9 mouse cellular contexts compared by ENCODE assay signal in the genomic region with DNA sequence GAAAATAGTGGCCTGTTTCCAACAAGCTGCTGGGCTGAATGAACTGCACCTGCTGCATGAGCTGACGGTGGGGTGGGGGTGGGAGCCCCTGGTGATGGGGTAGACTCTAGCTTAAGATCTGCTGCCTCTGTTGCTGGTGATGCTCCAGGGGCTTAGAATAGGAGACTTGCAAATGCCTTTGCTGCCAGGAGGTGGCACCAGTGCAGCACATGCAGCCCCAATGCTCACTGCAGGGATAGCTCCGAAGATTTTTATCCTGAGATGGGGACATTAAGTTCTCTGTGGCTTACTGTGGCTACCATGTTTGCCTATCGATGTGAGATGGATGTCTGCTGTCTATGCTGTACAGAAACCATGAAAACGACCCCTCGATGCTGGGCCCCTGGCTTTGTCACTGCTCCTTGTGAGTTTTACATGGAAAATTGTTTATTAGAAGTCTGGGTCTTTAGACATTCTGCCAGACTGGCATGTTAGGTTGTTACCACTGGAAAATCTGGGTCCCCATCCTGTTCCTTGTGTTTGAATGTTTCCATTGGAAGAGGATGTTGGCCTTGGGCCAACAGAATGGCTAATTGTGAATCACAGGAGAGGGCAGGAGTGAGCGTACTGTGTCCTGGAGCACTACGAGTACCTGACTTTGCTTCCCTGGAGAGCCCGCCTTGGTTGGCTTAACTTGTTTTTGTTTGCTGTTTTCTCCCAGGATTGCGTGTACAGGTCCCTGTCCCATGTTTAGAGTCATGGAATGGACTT.
DNase-seq lines count a peak whose midpoint lies in the region; ATAC-seq and TF ChIP-seq lines count a peak whose summit lies in the region.
"Had no signal": no experiment of that assay in that cellular context is flagged by ENCODE, and none has a peak within 500 bp of the region (broad histone marks: within the 10 kb centered on the region; RNA-seq: fewer than 3 reads in every experiment).

No protein-coding gene starts in this region.

- no peak for ATAC-seq in heart, embryonic 12.5 days (ENCODE audit: insufficient number of reproducible peaks, low FRiP score)
- ATAC-seq in embryonic facial prominence, embryonic 11.5 days (replicated peaks; ENCODE audit: insufficient number of reproducible peaks, low FRiP score, low TSS enrichment, low read depth): no peak
- peak; percentile 62; the same call in 1 of the 2 replicates for ATAC-seq in hindbrain, embryonic 12.5 days (ENCODE audit: low FRiP score)
- ATAC-seq in neural tube, embryonic 11.5 days (ENCODE audit: insufficient read depth, low FRiP score, low TSS enrichment): no peak

- no peak overlapping the region for H3K4me3 ChIP-seq in heart, adult 2 months
- no peak overlapping the region for H3K4me3 ChIP-seq in heart, embryonic 12.5 days
- no peak overlapping the region for H3K4me3 ChIP-seq in embryonic facial prominence, embryonic 11.5 days (ENCODE audit: low read depth, low read length)
- no peak overlapping the region for H3K4me3 ChIP-seq in hindbrain, embryonic 12.5 days
- H3K4me3 ChIP-seq in neural tube, embryonic 11.5 days (ENCODE audit: low read depth, low read length): no peak overlapping the region
- H3K4me3 ChIP-seq: liver, embryonic 13.5 days had no signal

- peak in 1 of 2 experiments; percentile 45 for DNase-seq in heart, adult 2 months
- peak; percentile 41 for DNase-seq in R1 (ENCODE audit: low read depth, low spot score)
- DNase-seq in embryonic facial prominence, embryonic 11.5 days (ENCODE audit: low spot score): peak; percentile 56
- DNase-seq in left cerebral cortex, postnatal 10 days (ENCODE audit: extremely low spot score in 1 of 2, low spot score in 2 of 2): peak; percentile 39 to 51
- DNase-seq in neural tube, embryonic 11.5 days (ENCODE audit: low spot score): peak; percentile 52
- DNase-seq in c-Kit-positive CD71-positive TER-119-positive erythroid progenitor cells, embryonic 14.5 days (ENCODE audit: low spot score): no peak
- DNase-seq: liver, embryonic 13.5 days had no signal

- WGBS in heart, adult 2 months: 47% methylated on average over 9 of the region's 9 CpGs
- 61% methylated on average over 9 of the region's 9 CpGs for WGBS in heart, embryonic 12.5 days
- WGBS in embryonic facial prominence, embryonic 11.5 days: 67% methylated on average over 9 of the region's 9 CpGs
- 63% methylated on average over 9 of the region's 9 CpGs for WGBS in hindbrain, embryonic 12.5 days
- WGBS in neural tube, embryonic 11.5 days: 63% methylated on average over 9 of the region's 9 CpGs

- peak; percentile 79 for TF ChIP-seq CTCF in heart, adult 2 months (IDR thresholded peaks at IDR 0.05)

- no peak overlapping the region for H3K27ac ChIP-seq in heart, adult 2 months
- no peak overlapping the region for H3K27ac ChIP-seq in heart, embryonic 12.5 days (ENCODE audit: poor library complexity, severe bottlenecking)
- H3K27ac ChIP-seq in embryonic facial prominence, embryonic 11.5 days (replicated peaks; ENCODE audit: low read depth, low read length): no peak overlapping the region
- no peak overlapping the region for H3K27ac ChIP-seq in hindbrain, embryonic 12.5 days
- H3K27ac ChIP-seq in neural tube, embryonic 11.5 days (ENCODE audit: low read depth, low read length): no peak overlapping the region
- H3K27ac ChIP-seq: liver, embryonic 13.5 days had no signal

- no peaks in the 10 kb centered on the region for H3K27me3 ChIP-seq in heart, adult 2 months (ENCODE audit: control insufficient read depth, insufficient read depth, low read length)
- H3K27me3 ChIP-seq in heart, embryonic 12.5 days (replicated peaks): no peaks in the 10 kb centered on the region
- H3K27me3 ChIP-seq in embryonic facial prominence, embryonic 11.5 days (ENCODE audit: control insufficient read depth, insufficient read depth, low read length): no peaks in the 10 kb centered on the region
- peaks cover 21% of the 10 kb centered on the region for H3K27me3 ChIP-seq in hindbrain, embryonic 12.5 days
- peaks cover 6% of the 10 kb centered on the region; the same call in 1 of the 2 replicates for H3K27me3 ChIP-seq in neural tube, embryonic 11.5 days (ENCODE audit: control insufficient read depth, insufficient read depth, low read length)
- H3K27me3 ChIP-seq: liver, embryonic 13.5 days had no signal

- no peaks in the 10 kb centered on the region for H3K9me3 ChIP-seq in heart, embryonic 12.5 days (replicated peaks)
- no peaks in the 10 kb centered on the region for H3K9me3 ChIP-seq in embryonic facial prominence, embryonic 11.5 days (replicated peaks; ENCODE audit: control insufficient read depth, low read length)
- H3K9me3 ChIP-seq in hindbrain, embryonic 12.5 days (replicated peaks): no peaks in the 10 kb centered on the region
- no peaks in the 10 kb centered on the region for H3K9me3 ChIP-seq in neural tube, embryonic 11.5 days (ENCODE audit: control insufficient read depth, low read length)
- H3K9me3 ChIP-seq: liver, embryonic 13.5 days had no signal

- peaks cover 10% of the 10 kb centered on the region for H3K79me2 ChIP-seq in heart, adult 2 months (replicated peaks; ENCODE audit: control insufficient read depth, insufficient read depth, low read length)

- peaks cover 5% of the 10 kb centered on the region for H3K4me1 ChIP-seq in heart, adult 2 months (ENCODE audit: control insufficient read depth, insufficient read depth, low read length)
- peaks cover 44% of the 10 kb centered on the region for H3K4me1 ChIP-seq in heart, embryonic 12.5 days (replicated peaks)
- H3K4me1 ChIP-seq in embryonic facial prominence, embryonic 11.5 days (ENCODE audit: control insufficient read depth, insufficient read depth, low read length): no peaks in the 10 kb centered on the region
- no peaks in the 10 kb centered on the region for H3K4me1 ChIP-seq in hindbrain, embryonic 12.5 days
- no peaks in the 10 kb centered on the region for H3K4me1 ChIP-seq in neural tube, embryonic 11.5 days (ENCODE audit: control insufficient read depth, insufficient read depth, low read length)
- H3K4me1 ChIP-seq: liver, embryonic 13.5 days had no signal

- intact Hi-C loops in heart, adult 2 months (cut with DNase I): loop anchor here (10.0 kb wide), 1 partner anchor 360 kb away; no protein-coding TSS in a partner anchor
- intact Hi-C loops in left cerebral cortex, postnatal 10 days (cut with DNase I): loop anchor here (2.0 kb wide), 1 partner anchor 100 kb away; no protein-coding TSS in a partner anchor

- TF ChIP-seq POLR2A in heart, adult 2 months (IDR thresholded peaks at IDR 0.05; ENCODE audit: insufficient read depth, low read depth, low read length): no peak

- no peak overlapping the region for H3K9ac ChIP-seq in heart, adult 2 months (ENCODE audit: low read depth, low read length)
- no peak overlapping the region for H3K9ac ChIP-seq in heart, embryonic 12.5 days
- H3K9ac ChIP-seq in embryonic facial prominence, embryonic 11.5 days (replicated peaks; ENCODE audit: low read length): no peak overlapping the region
- no peak overlapping the region for H3K9ac ChIP-seq in hindbrain, embryonic 12.5 days
- no peak overlapping the region for H3K9ac ChIP-seq in neural tube, embryonic 11.5 days (ENCODE audit: low read length)
- H3K9ac ChIP-seq: liver, embryonic 13.5 days had no signal

- 0 out of 2 replicates have a peak, but pooled peaks have one; percentile 56 for TF ChIP-seq EP300 in heart, adult 2 months (IDR thresholded peaks at IDR 0.05; ENCODE audit: insufficient read depth, low read depth, low read length)

- no peaks in the 10 kb centered on the region for H3K36me3 ChIP-seq in heart, adult 2 months (ENCODE audit: control insufficient read depth, insufficient read depth, low read length)
- peaks cover 26% of the 10 kb centered on the region for H3K36me3 ChIP-seq in heart, embryonic 12.5 days
- H3K36me3 ChIP-seq in embryonic facial prominence, embryonic 11.5 days (replicated peaks; ENCODE audit: control insufficient read depth, insufficient read depth, low read depth, low read length): no peaks in the 10 kb centered on the region
- H3K36me3 ChIP-seq in hindbrain, embryonic 12.5 days: peaks cover 4% of the 10 kb centered on the region; the same call in 1 of the 2 replicates
- no peaks in the 10 kb centered on the region for H3K36me3 ChIP-seq in neural tube, embryonic 11.5 days (ENCODE audit: control insufficient read depth, insufficient read depth, low read length)
- H3K36me3 ChIP-seq: liver, embryonic 13.5 days had no signal

- H3K4me2 ChIP-seq in heart, embryonic 12.5 days: no peak overlapping the region
- H3K4me2 ChIP-seq in embryonic facial prominence, embryonic 11.5 days (ENCODE audit: low read depth, low read length): no peak overlapping the region
- H3K4me2 ChIP-seq in hindbrain, embryonic 12.5 days (replicated peaks): no peak overlapping the region
- H3K4me2 ChIP-seq in neural tube, embryonic 11.5 days (ENCODE audit: low read depth): no peak overlapping the region
- H3K4me2 ChIP-seq: liver, embryonic 13.5 days had no signal
